Mouse (Mus musculus) liver, adult (tissue): ENCODE measurements around the gene Dag1.

Experiments
- GATA4 ChIP-seq: IDR thresholded peaks from 2 replicates; pipeline ENCODE4 v1.6.1; 2014; ENCODE audit warnings: mild to moderate bottlenecking, low read length; ENCODE audit not compliant: insufficient replicate concordance

The Dag1 gene

DNA sequence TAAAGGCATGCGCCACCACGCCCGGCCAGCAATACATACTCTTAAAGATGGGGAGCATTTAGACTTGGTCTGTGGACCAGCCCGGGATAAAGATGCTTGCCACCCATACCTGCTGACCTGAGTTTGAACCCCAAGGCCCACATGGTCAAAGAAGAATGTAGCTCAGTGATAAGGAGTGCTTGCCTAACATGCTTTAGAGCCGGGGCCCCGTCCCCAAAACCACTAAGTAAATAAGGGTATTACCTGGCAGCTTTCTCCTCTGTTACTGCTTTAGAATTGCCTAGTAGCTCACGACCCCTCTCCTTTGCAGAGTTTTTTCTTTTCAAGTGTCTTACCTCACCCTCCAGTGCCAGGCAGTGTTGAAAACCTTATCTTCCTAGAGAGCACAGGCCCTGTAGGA is 11.0 kb downstream of the Dag1 start:
- TF ChIP-seq GATA4, result no peak

DNA sequence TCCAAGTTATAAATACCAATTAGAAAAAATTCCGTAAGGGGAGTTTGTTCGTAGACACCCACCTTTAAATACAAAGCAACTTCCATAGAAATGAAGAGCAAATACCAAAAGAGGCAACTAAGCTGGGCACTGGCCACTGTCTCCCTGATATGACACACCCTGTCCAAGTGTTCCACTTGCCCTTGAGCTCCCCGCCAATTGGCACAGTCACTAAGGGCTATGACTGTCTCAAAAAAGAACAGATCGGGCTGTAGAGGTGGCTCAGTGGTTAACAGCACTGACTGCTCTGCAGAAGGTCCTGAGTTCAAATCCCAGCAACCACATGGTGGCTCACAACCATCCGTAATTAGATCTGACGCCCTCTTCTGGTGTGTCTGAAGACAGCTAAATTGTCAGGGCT is 11.9 kb downstream of the Dag1 start:
- TF ChIP-seq GATA4, result no peak

DNA sequence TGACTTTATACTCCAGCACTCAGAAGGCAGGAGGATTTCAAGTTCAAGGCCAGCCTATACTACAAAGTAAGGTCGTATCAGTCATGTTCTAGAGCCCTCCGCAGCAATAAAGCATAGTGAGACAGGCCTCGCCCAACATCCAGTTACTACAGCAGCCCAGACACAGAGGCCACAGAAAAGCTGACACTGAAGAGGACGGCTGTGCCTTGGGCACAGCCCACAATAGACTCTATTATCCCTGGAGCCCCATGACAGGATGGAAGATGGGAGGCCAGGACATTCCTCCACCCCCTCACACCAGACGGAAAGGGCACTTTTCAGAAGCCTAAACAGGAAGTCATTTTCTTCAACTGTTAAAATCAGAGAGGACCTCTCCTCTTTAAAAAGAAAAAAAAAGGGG is 14.8 kb downstream of the Dag1 start:
- TF ChIP-seq GATA4, result no peak

DNA sequence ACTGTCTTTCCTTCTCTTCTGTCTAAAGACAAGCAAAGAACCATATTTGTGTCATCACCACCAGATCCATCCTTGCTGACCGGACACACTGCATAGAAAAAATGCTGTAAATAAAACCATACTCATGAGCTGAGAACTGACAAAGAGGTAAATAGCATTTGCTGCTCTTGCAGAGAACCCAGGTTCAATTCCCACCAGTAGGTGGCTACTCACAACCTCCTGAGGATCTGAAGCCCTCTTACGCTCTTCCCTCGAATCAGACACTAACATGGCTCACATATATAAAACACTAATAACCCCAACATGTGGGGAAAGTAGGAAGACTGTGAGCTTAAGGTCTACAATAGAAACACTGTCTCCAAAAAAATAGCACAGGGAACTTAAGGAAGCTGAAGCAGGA is 18.8 kb downstream of the Dag1 start:
- no peak for TF ChIP-seq GATA4

DNA sequence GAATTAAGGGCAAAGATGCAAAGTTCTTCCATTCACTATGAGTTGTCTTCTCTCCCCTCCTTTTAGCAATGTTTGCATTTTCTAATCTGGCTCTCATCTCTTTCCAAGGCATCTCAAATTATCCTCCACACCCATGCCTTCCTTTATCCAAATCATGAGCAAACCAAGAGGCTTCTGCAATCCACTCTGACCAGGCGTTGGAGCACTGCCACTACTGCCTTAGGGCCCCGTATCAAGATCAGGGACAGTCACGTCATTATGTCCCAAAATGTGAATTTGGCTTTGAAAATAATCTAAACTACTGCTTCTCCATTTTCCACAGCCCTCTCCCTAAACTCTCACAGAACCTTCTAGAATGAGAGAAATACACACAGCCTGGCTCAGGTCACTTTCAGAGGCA is 19.2 kb downstream of the Dag1 start:
- TF ChIP-seq GATA4, result no peak

DNA sequence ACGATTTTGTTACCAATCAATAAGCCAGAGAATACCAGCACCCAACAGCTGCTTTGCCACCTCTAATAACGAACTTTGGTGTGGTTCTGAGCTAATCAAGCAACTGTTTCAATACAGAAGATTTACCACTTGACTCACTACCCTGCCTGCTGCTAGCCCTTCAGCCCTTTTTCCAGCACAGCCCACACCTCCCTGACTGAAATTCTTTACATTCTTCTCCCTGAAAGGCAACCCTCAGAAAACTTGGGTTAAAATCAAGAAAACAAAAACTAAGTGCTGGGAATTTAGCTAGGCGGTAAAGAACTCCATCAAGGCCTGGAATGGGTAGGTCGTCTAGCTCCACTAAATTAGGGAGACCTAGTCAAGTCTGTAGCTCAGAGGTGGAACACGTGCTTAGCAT is 23.8 kb downstream of the Dag1 start:
- no peak for TF ChIP-seq GATA4

DNA sequence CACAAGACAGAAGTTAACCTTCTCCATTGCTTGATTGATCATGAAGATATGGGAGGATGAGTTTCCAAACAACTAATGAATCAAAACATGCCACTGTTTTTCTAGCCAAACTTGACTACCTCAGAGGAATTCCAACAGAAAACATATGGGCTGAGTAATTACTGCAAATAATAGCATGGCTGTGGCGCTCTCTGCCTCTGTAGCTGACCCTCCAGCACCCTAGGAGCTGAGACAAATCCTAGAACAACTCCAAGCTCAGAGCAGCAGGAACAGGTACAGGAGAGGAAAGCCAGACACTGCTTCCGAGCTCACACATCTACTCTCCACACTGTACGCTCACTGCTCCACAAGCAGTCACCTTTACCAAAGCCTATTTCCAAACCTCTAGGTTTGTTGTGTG is 24.9 kb downstream of the Dag1 start:
- TF ChIP-seq GATA4, result no peak

DNA sequence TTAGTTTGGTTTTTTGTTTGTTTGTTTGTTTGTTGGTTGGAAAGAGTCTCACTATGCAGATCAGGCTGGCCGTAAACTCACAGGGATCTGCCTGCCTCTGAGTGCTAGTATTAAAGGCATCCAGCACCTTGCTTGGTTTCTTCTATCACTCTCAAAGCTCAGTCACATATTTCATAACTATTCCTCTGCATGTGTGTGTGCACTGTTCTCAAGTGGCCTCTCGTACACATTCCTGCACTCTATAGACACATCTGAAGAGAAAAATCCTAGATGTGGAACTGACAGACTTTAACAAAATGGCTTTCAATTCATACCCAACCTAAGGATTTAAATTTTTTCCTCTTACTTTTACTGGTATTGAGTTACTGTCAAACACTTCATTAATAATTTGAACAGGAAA is 25.4 kb downstream of the Dag1 start:
- TF ChIP-seq GATA4, result no peak

DNA sequence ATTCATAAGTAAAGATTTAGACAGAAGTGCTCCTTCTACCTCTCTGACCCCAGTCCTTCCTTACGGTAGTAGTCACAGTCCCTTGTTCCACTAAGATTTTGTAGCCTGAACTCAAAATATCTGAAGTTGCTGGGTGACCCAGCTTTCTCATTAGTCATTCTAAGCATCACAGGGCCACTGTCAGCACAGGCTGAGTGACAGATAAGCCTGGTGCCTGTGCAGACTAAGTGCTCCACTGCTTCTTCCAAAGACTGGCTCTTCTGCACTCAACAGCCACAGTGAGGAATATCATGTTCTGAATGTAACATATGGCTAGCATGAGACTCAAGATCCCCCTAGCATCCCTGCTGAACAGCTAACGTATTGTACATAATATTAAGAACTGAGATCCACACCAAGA is 29.1 kb downstream of the Dag1 start:
- no peak for TF ChIP-seq GATA4

DNA sequence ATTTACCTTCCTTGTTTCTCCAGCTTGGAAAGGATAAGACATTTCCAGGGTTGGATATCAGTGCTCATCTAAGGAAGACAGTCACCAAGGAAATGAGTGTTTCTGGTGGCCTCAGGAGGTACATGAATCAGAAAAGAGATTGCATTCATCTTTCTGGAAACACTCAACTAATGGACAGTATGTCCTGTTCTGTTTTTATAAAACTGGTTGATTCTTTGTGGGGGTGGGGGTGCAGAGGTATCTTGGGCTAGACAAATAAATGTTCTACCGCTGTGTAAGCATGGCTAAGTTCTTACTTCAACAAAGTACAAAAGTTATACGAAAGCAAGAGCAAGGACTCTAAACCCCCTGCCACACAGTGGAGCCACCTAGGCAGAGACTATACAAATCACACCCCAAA is 30.9 kb downstream of the Dag1 start:
- no peak for TF ChIP-seq GATA4

DNA sequence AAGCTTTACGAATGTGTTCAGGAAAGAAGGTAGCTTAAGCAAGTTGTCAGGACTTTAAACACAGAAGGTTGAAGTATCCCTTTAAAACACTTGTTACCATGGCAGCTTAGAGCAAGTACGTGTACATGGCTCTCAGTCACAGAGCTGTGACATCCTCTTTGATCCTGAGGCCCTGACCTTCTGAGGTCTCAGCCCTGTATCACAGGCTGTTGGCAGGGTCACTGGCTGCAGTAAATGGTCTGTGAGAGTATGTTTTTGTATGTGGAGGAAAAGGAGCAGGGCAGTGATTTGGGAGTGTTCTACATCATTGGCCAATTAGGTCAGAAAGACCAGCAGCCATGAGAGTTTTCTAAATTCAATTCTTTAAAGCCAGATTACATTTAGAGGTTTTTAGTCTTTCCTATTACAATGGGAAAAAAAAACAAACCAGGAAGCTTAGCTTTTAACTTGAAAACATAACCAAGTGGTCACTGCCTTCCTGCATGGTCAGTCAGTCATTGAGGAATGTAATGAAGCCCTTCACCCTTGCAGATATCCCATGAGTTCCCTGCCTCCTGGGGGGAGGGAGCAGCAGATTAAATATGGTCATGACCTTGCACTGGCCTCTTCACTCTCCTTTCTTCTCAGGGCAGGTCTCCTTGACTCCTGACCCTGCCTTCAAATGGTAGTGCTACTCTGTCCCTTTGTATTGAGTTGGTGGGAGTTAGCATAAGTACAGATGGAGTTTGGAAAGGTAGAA is 35.7 kb downstream of the Dag1 start:
- TF ChIP-seq GATA4, result no peak

DNA sequence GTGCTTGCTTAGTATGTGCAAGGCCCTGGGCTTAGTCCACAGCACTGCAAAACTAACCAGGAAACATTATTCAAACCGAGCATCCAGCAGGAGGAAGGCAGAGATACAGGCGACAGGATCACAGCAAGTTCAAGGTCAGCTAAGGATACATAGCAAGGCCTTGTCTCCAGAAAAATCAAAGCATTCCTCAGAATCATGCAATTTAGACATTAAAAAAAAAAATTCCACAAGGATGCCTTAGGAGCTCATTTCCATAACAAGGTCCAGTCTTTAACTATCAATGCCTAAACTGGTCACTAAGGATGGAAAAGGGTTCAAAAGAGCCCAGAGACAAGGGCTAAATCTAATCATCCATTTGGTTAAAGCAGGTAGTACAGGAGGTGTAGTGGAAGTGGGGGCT is 38.6 kb downstream of the Dag1 start:
- no peak for TF ChIP-seq GATA4

DNA sequence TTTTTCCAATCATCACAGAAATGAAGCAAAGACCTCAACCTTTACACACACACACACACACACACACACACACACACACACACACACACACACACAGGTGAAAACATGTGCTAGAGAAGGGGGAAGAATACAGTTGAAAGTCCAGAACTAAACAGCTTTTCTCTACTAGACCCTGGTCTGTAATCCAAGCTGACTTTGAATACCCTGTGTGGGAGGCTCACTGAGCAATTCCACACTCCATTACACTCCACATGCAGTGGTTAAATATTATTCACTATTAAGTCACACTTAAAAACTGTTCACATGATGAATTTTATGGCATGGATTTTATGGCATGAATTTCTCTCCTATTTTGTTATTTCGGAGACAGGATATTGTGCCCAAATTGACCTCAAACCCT is 40.1 kb downstream of the Dag1 start:
- TF ChIP-seq GATA4, result no peak

DNA sequence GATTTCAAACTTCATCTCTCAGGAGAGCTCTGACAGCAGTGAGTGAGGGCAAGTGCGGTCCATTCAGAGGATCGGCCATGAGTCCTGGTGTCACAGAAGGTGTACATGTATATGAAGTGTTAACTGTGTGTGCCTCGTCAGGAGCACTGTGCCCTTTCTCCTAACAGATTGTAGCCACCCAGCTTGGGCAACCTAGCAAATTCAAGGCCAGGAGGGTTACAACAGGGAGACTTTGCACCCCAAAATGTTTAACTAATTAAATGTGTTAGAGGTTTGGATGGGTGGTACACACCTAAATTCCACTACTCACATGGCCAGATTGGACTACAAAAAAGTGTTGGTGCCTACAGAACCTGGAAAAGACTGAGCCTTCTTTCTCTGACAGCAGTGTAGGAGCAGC is 42.2 kb downstream of the Dag1 start:
- TF ChIP-seq GATA4, result no peak

DNA sequence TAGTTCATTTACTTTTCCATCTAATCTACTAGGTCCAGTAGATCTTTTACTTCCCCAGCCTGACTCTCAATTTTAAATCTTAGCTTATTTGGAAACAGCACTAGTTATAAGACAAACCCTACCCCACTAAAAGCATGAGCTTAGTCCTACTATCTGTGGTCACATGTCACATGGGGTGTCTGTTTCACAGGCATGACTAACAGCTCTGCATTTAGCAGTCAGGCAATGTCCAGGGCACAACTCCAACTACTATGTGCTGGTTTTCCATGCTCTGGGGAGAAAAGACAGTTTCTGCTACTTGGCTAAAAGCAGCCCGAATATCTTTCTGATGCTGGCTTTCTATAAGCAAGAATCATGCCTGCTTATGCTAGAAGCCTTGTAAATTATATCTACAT is 43.4 kb downstream of the Dag1 start:
- no peak for TF ChIP-seq GATA4

DNA sequence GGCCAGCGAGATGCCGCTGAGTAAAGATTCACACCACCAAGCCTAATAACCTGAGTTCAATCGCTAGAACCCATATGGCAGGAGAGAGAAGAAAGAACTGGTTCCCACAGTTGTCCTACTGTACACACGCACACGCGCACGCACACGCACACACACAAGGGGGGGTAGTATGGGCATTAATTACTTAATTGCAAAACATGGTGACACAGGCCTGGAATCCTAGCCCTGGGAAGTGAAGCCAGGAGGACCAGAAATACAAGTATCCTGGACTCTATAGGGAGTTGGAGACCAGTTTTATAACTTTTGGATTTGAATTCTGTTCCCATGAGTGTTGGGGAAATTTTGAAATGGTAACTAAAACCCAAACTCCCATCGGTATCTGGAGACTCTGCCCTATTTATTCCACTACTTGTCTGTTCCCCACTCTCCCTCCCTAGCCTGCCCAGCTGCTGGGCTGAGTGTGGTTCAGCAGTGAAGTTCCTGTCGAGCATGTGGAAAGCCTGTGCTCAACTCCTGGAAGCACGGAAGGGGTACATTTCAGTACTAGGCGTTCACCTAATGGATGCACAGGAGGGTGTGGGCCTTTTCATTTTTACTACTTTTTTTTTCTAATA is 43.9 kb downstream of the Dag1 start:
- no peak for TF ChIP-seq GATA4

DNA sequence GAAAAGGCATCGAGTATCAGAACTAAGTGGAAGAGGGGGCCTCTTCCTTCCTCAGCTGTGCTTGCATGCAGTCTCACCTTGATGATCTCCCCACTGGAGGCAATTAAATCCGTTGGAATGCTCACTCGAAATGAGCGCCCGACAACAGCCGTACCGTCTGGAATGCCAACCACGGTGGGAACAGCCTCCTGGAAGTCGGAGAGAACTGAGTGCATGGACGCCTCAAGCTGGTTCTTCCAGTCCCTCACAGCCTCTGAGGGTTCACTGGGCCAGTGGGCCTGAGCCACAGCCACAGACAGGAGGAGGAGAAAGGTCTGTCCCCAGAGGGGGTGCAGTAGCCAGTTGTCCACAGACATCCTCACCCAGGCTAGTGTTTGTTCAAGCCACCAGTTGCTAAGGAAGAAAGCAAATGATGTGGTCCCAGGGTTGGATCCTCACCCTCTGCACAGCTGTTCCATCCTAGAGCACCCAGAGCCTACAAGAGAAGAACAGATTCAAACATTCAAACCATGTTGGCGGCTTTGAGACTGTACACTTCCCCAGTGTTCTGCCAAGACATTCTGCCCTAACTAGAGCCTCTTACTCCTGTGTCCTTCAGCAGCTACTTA is 45.7 kb downstream of the Dag1 start:
- no peak for TF ChIP-seq GATA4
